Mouse (Mus musculus) ES-Bruce4 (cell line): ENCODE data around the gene Mbd5.

Experiments used
- CTCF ChIP-seq: IDR thresholded peaks from one replicate; pipeline ENCODE4 v1.8.1; 2011; ENCODE audit warnings: low read depth, low read length
- EP300 ChIP-seq: IDR thresholded peaks from 2 replicates; pipeline ENCODE4 v1.6.1; 2011; ENCODE audit warnings: low read depth, low read length; ENCODE audit not compliant: insufficient read depth
- POLR2A ChIP-seq: IDR thresholded peaks from one replicate; pipeline ENCODE4 v1.8.1; 2011; ENCODE audit warnings: low read length; ENCODE audit not compliant: insufficient read depth

DNA sequence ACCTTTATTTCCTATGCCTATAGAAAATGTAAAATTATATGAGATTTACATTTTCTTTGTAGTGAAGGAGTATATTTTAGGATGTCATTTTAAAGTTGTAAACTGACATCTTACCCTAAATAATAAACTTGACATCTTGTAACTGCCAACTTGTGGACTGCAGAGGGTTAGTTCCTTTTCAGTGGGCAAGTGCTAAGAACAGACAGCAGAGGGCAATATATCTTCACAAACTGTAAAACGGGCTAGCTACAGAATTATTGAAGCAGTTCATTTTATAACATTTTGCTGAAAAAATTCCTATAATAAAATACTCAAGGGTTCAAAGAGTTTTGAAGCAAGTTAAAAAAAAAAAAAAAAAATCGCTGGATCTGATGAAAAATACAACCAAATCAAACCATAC lies 40.4 kb upstream of the Mbd5 start:
- TF ChIP-seq EP300 (no peak), POLR2A (no peak), CTCF (no peak)
